Mouse (Mus musculus) lung, embryonic 15.5 days (tissue): ENCODE results near the gene Shb. TPM values are rescaled to one million over a fixed set of nuclear protein-coding genes. Genes with fewer than 3 reads are reported as not detected.

Experiments used
- ATAC-seq: fragments of 200-750 bp; cut with Nextera tagmentation; 2 replicates; pipeline ENCODE4 v1.8.0; 2017; ENCODE audit warnings: moderate number of reproducible peaks, borderline replicate concordance; ENCODE audit not compliant: low FRiP score, low TSS enrichment; ENCODE audit errors: extremely low read depth
- H3K27ac ChIP-seq: fragments of 300-500 bp; sonication (generic); 2 replicates; pipeline ENCODE4 v1.5.1; 2015; ENCODE audit warnings: moderate library complexity, mild to moderate bottlenecking, inconsistent platforms
- H3K27me3 ChIP-seq: fragments of 300-500 bp; sonication (generic); 2 replicates; pipeline ENCODE4 v1.6.1; 2015; ENCODE audit warnings: inconsistent platforms
- H3K36me3 ChIP-seq: fragments of 300-500 bp; sonication (generic); 2 replicates; pipeline ENCODE4 v1.6.1; 2015; ENCODE audit warnings: inconsistent platforms
- H3K4me1 ChIP-seq: fragments of 300-500 bp; sonication (generic); 2 replicates; pipeline ENCODE4 v1.6.1; 2015; ENCODE audit warnings: inconsistent platforms
- H3K4me2 ChIP-seq: fragments of 300-500 bp; sonication (generic); 2 replicates; pipeline ENCODE4 v1.6.1; 2015; ENCODE audit warnings: inconsistent platforms, mild to moderate bottlenecking, moderate library complexity
- H3K4me3 ChIP-seq: fragments of 300-500 bp; sonication (generic); 2 replicates; pipeline ENCODE4 v1.5.1; 2015; ENCODE audit warnings: mild to moderate bottlenecking, inconsistent platforms
- H3K9ac ChIP-seq: fragments of 300-500 bp; sonication (generic); 2 replicates; pipeline ENCODE4 v1.6.1; 2015; ENCODE audit warnings: inconsistent platforms
- H3K9me3 ChIP-seq: fragments of 300-500 bp; sonication (generic); 2 replicates; pipeline ENCODE4 v1.6.1; 2016; ENCODE audit warnings: inconsistent platforms
- WGBS: fragments of 180-500 bp; shearing (Covaris S2); methylation state at CpG from one replicate; pipeline ENCODE4 v1.1.7; 2015; 5-methylcytosine and 5-hydroxymethylcytosine counted together
- polyA plus RNA-seq: library from polyadenylated mRNA; unstranded; fragments of >200 nt; fragmentation: Nextera tagmentation; extraction: Ambion mirVana; gene quantifications from 2 replicates; pipeline ENCODE4 v1.2.1, GENCODE M21; 2015

Gene Shb
- polyA plus RNA-seq, 1 experiment from 2014 or later, result 13.5 TPM

DNA sequence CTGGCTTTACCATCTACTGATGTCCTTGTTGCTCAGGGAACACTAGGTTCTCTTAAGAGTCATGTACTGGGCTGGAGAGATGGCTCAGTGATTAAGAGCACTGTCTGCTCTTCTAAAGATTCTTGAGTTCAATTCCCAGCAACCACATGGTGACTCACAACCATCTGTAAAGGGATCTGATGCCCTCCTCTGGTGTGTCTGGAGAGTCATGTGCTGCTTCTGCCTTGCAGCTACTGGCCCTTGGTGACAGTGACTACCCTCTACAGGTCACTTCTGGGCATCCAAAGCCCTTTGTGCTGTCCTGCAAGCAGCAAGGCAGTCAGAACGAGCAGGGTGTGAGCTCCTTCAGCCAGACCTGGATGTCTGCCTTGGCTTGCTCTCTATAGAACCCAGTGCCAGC, 90.5 kb downstream of the Shb start:
- Histone ChIP-seq H3K36me3 (peaks cover 33% of the 10 kb centered on the region), H3K4me3 (no peak overlapping the region), H3K4me1 (peaks cover 8% of the 10 kb centered on the region), H3K9ac (no peak overlapping the region), H3K27me3 (no peaks in the 10 kb centered on the region), H3K4me2 (no peak overlapping the region), H3K9me3 (no peaks in the 10 kb centered on the region), H3K27ac (no peak overlapping the region)
- WGBS, result 88% methylated on average over 1 of the region's 1 CpGs
- no peak for ATAC-seq

DNA sequence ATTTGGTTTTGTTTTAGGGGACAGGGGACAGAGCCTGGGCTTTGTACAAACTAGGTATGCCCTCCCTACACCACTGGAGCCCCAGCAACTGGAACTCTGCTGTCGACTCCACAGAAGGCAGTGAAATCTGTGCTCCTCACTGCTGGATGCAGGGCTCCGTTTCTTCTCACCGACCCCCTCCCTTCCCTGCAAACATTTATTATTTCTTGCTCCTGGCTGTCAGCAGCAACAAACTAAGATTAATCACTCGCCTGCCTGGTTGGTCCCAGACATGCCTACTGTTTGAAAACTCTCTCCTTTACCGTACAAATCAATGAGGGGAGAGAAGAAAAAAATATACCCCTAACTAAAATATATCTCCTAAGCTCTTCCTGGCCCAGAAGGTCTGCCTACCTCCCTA, 93.0 kb downstream of the Shb start:
- no peak for ATAC-seq
- 41% methylated on average over 5 of the region's 5 CpGs for whole genome bisulfite sequencing
- H3K27me3 ChIP-seq, result no peaks in the 10 kb centered on the region
- no peak overlapping the region for H3K4me2 ChIP-seq
- no peak overlapping the region for H3K27ac ChIP-seq
- H3K4me1 ChIP-seq, result peaks cover 28% of the 10 kb centered on the region
- H3K9me3 ChIP-seq, result no peaks in the 10 kb centered on the region
- H3K4me3 ChIP-seq, result no peak overlapping the region
- H3K36me3 ChIP-seq, result peaks cover 20% of the 10 kb centered on the region
- H3K9ac ChIP-seq, result no peak overlapping the region

DNA sequence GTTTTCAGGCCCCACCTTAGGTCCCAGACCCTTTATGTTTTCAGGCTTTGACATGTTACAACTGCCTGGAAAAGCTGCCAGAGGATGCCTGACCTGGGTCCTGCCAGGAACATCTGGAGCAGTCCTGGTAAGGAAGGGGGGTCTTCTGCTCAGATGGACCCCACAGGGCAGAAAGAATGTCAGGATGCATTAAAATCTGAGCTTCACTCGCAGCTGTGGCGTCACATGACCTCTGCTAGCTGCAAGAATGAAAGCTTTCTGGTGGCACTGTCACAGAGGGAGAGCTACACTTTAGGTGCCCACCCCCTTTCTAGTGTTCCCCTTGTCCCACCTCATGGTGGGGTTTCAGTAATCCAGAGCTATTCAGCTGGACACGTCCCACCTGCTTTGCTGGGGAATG, 95.3 kb downstream of the Shb start:
- 52% methylated on average over 3 of the region's 3 CpGs for WGBS
- ATAC-seq, result no peak
- Histone ChIP-seq H3K9me3 (no peaks in the 10 kb centered on the region), H3K4me2 (no peak overlapping the region), H3K27ac (no peak overlapping the region), H3K4me3 (no peak overlapping the region), H3K36me3 (peaks cover 12% of the 10 kb centered on the region; the same call in 1 of the 2 replicates), H3K27me3 (no peaks in the 10 kb centered on the region), H3K9ac (no peak overlapping the region), H3K4me1 (peaks cover 28% of the 10 kb centered on the region)

DNA sequence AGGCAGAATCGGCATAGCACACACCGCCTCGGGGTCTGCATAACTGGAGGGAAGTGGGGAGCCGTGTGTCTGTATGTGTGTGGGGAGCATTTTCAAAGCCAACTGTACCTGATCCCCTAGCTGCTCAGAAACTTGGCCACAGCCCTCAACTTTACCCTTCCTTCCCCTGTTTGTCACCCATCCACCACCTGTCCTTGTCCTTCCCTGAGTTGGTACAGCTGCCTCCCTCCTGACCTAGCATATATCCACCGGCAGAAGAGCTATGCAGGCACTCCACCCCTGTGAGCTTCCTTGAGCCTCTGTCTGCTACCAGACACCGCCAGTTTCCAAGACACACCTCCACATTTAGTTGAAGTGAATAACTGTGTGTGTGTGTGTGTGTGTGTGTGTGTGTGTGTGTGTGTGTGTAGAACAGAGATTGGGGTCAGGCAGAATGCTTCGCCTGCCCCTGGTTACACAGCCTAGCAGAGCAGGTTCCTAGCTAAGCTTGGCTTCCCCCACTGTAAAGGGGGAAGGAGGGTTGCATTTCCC, 95.8 kb downstream of the Shb start:
- peaks cover 12% of the 10 kb centered on the region; the same call in 1 of the 2 replicates for H3K36me3 ChIP-seq
- 0 out of 2 replicates have a peak overlapping the region, but pooled peaks have one; percentile 3 for H3K27ac ChIP-seq
- H3K4me3 ChIP-seq, result no peak overlapping the region
- peaks cover 28% of the 10 kb centered on the region for H3K4me1 ChIP-seq
- H3K9ac ChIP-seq, result no peak overlapping the region
- WGBS, result 50% methylated on average over 7 of the region's 7 CpGs
- no peaks in the 10 kb centered on the region for H3K9me3 ChIP-seq
- H3K4me2 ChIP-seq, result no peak overlapping the region
- no peaks in the 10 kb centered on the region for H3K27me3 ChIP-seq
- ATAC-seq, result no peak

DNA sequence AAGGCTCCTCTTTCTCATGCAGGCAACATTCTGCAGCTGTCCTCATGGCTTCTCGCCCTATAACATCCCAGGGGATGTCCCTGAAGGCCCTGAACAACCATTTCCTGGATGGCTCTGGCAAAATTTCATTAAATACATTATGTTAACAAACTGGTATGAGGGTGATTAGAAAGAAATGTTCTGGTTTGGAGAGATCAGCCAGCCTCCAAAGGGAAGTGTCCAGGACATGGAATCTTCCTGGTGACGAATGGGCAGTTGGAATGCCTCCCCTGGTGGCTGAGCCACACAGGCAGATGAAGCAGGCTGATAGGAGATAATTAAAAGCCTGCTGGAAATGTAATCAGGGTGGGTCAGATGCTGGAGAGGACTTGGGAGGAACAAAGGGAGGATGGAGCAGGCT, 96.4 kb downstream of the Shb start:
- no peak for ATAC-seq
- Histone ChIP-seq H3K4me1 (peaks cover 28% of the 10 kb centered on the region), H3K4me3 (no peak overlapping the region), H3K9ac (no peak overlapping the region), H3K27me3 (no peaks in the 10 kb centered on the region), H3K36me3 (peaks cover 12% of the 10 kb centered on the region; the same call in 1 of the 2 replicates), H3K9me3 (no peaks in the 10 kb centered on the region), H3K27ac (0 out of 2 replicates have a peak overlapping the region, but pooled peaks have one; percentile 3), H3K4me2 (no peak overlapping the region)
- 43% methylated on average over 2 of the region's 2 CpGs for WGBS

DNA sequence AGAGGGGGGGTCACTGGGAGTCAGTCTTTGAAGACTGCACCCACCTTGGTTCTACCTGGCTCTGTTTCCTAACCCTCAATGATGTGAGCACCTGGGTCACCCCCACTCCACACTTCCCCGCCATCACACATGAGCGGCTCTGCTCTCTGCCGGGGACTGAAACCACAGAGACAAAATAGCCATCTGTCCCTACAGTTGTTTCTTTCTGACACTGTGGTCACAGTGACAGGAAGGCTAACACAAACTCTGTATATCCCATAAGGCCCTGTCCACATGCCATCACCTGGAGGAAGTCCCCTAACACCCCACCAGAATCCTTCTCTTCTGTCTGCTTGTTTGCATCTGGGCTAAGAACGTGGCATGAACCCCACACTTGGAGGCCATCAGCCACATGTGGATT, 97.6 kb downstream of the Shb start:
- no peak overlapping the region for H3K27ac ChIP-seq
- H3K4me2 ChIP-seq, result no peak overlapping the region
- H3K4me1 ChIP-seq, result peaks cover 28% of the 10 kb centered on the region
- no peaks in the 10 kb centered on the region for H3K9me3 ChIP-seq
- H3K9ac ChIP-seq, result no peak overlapping the region
- H3K4me3 ChIP-seq, result no peak overlapping the region
- no peak for ATAC-seq
- 65% methylated on average over 4 of the region's 4 CpGs for WGBS
- H3K36me3 ChIP-seq, result peaks cover 2% of the 10 kb centered on the region; the same call in 1 of the 2 replicates
- no peaks in the 10 kb centered on the region for H3K27me3 ChIP-seq

DNA sequence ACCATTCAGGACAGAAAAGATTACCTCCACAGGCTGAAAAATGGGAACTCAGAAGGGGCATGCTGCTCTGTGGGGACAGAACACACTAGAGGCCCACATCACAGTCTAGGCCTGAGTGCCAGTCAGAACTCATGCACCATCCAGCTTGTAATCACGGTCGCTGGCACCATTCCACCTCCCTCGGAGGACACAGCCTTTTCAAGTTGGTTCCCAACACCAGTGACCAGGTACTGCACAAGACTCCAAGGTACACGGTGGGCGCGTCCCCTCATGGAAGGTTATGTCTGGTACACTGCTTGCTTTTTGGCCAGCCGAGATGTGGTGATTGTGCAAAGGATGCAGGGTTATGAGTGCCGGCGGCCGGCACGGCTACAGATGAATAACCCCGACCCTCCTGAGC, 98.2 kb downstream of the Shb start:
- no peak overlapping the region for H3K4me2 ChIP-seq
- 84% methylated on average over 12 of the region's 12 CpGs for WGBS
- no peak overlapping the region for H3K27ac ChIP-seq
- H3K4me3 ChIP-seq, result no peak overlapping the region
- H3K9ac ChIP-seq, result no peak overlapping the region
- no peak for ATAC-seq
- no peaks in the 10 kb centered on the region for H3K27me3 ChIP-seq
- no peaks in the 10 kb centered on the region for H3K9me3 ChIP-seq
- peaks cover 28% of the 10 kb centered on the region for H3K4me1 ChIP-seq
- H3K36me3 ChIP-seq, result no peaks in the 10 kb centered on the region

DNA sequence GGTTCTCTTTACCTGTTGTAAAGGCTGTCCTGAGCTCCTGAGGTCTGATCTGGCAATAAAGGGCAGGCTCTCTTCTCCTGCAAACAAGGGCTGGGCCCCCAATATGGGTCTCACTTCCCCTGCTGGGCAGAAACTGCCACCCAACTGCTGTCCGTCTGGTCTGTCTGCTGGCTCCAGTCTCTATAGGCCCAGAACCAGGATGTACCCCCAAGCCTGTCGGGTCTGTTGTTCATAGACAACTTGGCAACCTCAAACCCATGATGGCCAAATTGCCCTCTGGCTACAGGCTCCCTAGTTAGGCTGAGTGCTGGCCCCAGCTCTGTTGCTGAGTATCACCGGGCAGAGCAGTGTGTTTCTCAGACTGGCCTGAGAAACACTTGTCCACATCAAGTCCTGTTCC, 100.5 kb downstream of the Shb start:
- H3K9me3 ChIP-seq, result no peaks in the 10 kb centered on the region
- 79% methylated on average over 3 of the region's 3 CpGs for WGBS
- H3K4me3 ChIP-seq, result no peak overlapping the region
- H3K4me2 ChIP-seq, result no peak overlapping the region
- H3K27ac ChIP-seq, result no peak overlapping the region
- no peaks in the 10 kb centered on the region for H3K36me3 ChIP-seq
- H3K9ac ChIP-seq, result no peak overlapping the region
- ATAC-seq, result no peak
- H3K27me3 ChIP-seq, result no peaks in the 10 kb centered on the region
- peaks cover 19% of the 10 kb centered on the region for H3K4me1 ChIP-seq

DNA sequence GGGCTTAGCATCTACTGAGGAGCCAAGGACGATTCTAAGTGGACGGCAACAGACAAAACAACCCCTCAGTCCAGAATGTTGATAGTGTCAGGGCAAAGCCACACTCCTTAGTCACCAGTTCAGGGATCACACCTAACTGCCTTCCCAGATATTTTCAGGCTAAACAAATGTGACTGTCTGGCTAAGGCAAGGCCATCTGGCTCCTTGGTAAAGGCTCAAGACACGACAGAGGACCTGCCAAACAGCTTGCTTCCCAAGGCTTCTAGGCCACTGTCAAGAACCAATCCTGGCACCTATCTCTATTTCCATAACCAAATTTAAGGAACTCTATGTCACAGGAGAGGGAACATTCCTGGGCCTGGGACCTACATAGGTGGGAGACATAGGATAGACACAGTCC, 101.0 kb downstream of the Shb start:
- ATAC-seq, result no peak
- Histone ChIP-seq H3K4me1 (peaks cover 15% of the 10 kb centered on the region), H3K36me3 (no peaks in the 10 kb centered on the region), H3K9me3 (no peaks in the 10 kb centered on the region), H3K4me2 (no peak overlapping the region), H3K27me3 (no peaks in the 10 kb centered on the region), H3K27ac (no peak overlapping the region), H3K4me3 (no peak overlapping the region), H3K9ac (no peak overlapping the region)
- 85% methylated on average over 3 of the region's 3 CpGs for WGBS

DNA sequence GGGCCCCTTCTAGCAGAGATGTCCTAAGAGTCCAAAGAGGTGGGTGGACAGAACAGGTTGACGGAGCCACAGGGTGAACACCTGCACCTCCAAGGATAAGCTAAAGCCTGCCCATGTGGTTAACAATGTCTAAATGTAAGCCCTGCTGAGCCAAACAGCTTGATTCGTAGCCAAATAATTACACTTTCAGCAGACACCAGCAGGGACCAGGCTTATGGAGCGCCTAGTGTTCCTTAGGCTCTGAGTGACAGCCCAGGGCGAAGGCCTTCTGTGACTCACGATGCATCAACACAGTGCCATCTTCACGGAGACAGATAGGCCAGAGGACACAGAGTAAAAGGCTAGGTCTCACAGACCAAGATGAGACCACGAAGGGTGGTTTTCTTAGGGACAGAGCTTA, 102.8 kb downstream of the Shb start:
- no peak overlapping the region for H3K4me3 ChIP-seq
- H3K27ac ChIP-seq, result no peak overlapping the region
- H3K36me3 ChIP-seq, result no peaks in the 10 kb centered on the region
- 76% methylated on average over 7 of the region's 7 CpGs for WGBS
- ATAC-seq, result no peak
- no peaks in the 10 kb centered on the region for H3K9me3 ChIP-seq
- no peak overlapping the region for H3K4me2 ChIP-seq
- H3K4me1 ChIP-seq, result no peaks in the 10 kb centered on the region
- H3K27me3 ChIP-seq, result no peaks in the 10 kb centered on the region
- no peak overlapping the region for H3K9ac ChIP-seq

DNA sequence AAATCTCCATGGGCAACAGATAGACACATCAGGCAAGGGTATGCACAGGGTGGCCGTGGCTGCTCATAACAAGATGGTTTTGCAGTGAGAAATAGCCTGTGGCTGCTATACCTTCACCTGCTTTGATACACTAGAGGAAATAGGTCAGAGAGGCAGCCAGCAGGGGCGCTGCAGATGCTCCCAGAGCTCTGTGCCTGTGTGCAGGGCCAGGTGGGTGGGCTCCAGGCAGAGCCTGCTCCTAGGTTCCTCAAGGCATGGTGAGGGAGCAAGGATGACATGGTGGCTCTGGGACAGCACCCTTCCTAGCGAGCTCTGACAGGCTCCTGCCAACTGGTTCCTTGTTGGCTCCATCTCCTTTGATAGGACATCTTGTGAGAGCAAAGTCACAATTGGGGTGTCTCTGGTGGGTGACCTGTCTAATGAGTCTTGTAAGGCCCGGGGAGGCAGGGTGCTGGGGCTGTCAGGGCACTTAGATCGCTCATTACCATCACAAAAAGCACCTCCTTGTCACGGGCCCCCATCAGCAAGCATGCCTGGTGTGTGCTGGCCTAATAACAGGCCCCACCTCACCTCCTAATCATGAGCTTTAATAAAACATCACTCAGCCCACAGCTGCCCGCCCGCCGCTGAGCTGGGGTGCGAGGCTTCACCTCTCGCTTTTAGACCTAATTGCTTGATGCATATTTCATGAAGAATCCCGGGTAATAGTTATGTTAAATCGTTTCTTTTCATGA, 105.4 kb downstream of the Shb start:
- no peak for ATAC-seq
- Histone ChIP-seq H3K4me3 (no peak overlapping the region), H3K27me3 (no peaks in the 10 kb centered on the region), H3K9me3 (no peaks in the 10 kb centered on the region), H3K36me3 (no peaks in the 10 kb centered on the region), H3K9ac (no peak overlapping the region), H3K27ac (no peak overlapping the region), H3K4me2 (no peak overlapping the region), H3K4me1 (peaks cover 14% of the 10 kb centered on the region)
- WGBS, result 68% methylated on average over 13 of the region's 13 CpGs

DNA sequence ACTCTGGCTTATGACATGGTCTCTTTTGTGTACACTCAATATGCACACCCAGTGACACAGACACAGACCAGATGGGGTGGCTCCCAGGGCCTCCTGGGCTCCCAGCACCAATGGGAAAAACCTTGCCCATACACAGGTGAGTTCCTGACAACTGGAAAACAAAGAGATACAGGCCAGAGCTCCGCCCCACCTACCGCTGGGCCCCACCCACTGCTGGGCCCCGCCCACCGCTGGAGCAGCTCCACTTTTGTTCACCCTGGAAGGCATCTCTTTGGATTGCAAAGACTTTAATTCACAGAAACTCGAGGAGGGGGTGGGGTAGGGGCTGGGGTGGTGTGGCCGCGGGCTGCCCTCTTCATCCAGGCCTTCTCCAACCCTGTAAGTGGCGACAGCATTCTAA, 108.9 kb downstream of the Shb start:
- Histone ChIP-seq H3K27ac (peak overlapping the region; percentile 49; the same call in 1 of the 2 replicates), H3K4me2 (no peak overlapping the region)
- peak; percentile 35; the same call in 1 of the 2 replicates for ATAC-seq

More for the DNA sequence above, 108.9 kb downstream of the Shb start:
- Histone ChIP-seq H3K9ac (no peak overlapping the region), H3K36me3 (no peaks in the 10 kb centered on the region), H3K4me3 (no peak overlapping the region), H3K9me3 (no peaks in the 10 kb centered on the region), H3K4me1 (peaks cover 47% of the 10 kb centered on the region), H3K27me3 (no peaks in the 10 kb centered on the region)
- WGBS, result 37% methylated on average over 8 of the region's 8 CpGs
